Mouse (Mus musculus) kidney, adult 18-20 months (tissue): ENCODE results near the gene Hist2h2ab.

ENCODE experiments used
- DNase-seq: peaks from one replicate; pipeline ENCODE4 v3.0.0; 2021

Gene Hist2h2ab

GRCm38 (mm10) chr3:96262979-96263550 lies 43.4 kb downstream of the Hist2h2ab start, which contains the start of gene Hist2h4:
Gene Hist2h4 (minus strand): TSS chr3:96263311.
- DNase-seq, result peak; percentile 97

GRCm38 (mm10) chr3:96263558-96264403 lies 44.1 kb downstream of the Hist2h2ab start:
- peak; percentile 73 for DNase-seq

GRCm38 (mm10) chr3:96264404-96264949 lies 44.8 kb downstream of the Hist2h2ab start:
- DNase-seq, result no peak

DNA sequence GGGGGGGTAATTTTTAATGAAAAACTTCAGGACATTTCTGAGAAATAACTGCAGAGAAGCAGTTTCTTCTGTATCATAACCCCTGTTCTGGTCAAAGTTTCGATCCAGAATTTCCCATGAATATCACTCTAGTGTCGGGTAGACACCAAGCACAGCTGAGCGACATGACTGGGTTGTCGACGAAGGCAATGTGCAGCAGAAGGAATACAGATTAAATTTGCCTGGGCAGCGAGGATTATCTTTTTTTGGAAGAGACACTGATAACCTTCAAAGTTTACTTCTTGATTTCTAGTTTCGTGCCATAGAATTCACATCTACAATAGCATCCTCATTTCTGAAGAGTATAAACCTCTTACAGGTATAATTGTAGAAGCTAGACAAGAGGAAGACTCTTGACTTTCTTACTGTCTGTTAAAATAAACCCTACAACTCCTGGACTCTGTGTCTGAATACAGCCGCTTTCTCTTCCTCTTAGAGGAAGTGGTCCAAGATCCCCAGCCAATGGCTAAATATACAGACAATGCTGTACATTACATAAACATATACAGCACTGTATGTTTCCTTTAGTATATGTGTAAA lies 46.6 kb downstream of the Hist2h2ab start:
- DNase-seq, result no peak

GRCm38 (mm10) chr3:96267541-96267940 lies 47.9 kb downstream of the Hist2h2ab start:
- no peak for DNase-seq

DNA sequence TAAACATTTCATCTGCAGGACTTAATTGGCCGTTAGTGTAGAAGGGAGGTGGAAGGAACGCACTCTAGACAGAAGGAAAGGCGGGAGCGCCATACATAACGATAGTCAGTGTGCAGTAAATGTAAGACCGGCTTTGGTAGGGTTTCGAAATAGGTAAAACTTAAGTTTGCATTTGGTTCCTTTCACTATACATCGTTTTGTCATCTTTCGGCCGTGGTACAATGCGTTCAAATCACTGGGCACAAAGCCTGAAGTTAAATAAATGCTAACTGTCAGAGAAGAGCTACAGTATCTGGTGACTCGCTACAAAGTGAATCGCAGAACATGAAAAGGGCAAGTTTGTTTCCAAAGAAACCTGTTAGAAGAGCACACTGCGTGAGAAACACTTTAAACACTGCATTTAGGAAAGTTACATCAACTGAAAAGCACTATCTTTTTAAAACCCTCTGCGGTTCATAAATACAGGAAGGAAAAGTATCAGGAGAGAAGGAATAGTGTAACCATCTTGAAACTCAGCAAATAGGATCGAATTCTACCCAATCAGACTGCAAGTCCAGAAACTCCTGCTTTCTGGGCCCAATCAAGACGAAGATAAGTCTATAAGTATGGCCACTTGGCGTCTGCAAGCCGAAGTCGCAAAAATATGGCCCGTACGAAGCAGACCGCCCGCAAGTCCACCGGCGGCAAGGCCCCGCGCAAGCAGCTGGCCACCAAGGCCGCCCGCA lies 48.5 kb downstream of the Hist2h2ab start, which contains the start of gene Hist2h3b:
Hist2h3b (plus strand) TSS at position 604 of the 725 bp plus-strand sequence.
- peak; percentile 81 for DNase-seq

DNA sequence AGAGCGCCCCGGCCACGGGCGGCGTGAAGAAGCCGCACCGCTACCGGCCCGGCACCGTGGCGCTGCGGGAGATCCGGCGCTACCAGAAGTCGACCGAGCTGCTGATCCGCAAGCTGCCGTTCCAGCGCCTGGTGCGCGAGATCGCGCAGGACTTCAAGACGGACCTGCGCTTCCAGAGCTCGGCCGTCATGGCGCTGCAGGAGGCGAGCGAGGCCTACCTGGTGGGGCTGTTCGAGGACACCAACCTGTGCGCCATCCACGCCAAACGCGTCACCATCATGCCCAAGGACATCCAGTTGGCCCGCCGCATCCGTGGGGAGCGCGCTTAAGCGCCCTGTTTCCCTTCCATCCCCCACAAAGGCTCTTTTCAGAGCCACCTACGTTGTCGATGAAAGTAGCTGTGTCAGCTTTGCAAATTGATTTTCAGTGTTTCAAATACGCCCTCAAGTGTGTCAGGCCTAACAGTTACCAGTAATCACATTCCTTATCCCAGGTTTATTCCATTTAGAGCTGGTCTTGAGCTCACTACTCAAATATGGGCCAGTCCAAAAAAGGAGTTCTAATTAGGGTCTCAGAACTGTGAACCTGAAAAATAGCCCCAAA lies 49.2 kb downstream of the Hist2h2ab start:
- peak; percentile 33 for DNase-seq
